Mouse (Mus musculus) hindbrain, embryonic 15.5 days (tissue): ENCODE measurements at regions not wholly inside any gene's neighbourhood (a gene's known extent, or its start where the extent isn't known, plus 50 kb on each side); places are given as distances from the start of the nearest gene placed in this dataset.
A peak's percentile ranks its signal among the peaks of the same experiment; 100 is the strongest.

Source experiments
- ATAC-seq: fragments of 200-750 bp; cut with Nextera tagmentation; 2 replicates; pipeline ENCODE4 v1.8.0; 2017; ENCODE audit warnings: low read depth, moderate number of reproducible peaks, moderate TSS enrichment; ENCODE audit not compliant: low FRiP score
- H3K27ac ChIP-seq: fragments of 300-500 bp; sonication (generic); replicated peaks from 2 replicates; pipeline ENCODE4 v1.5.1; 2015; ENCODE audit warnings: mild to moderate bottlenecking, inconsistent platforms
- H3K27me3 ChIP-seq: fragments of 300-500 bp; sonication (generic); 2 replicates; pipeline ENCODE4 v1.6.1; 2015; ENCODE audit warnings: control low read depth, inconsistent platforms
- H3K36me3 ChIP-seq: fragments of 300-500 bp; sonication (generic); 2 replicates; pipeline ENCODE4 v1.6.1; 2015; ENCODE audit warnings: control low read depth, inconsistent platforms
- H3K4me1 ChIP-seq: fragments of 300-500 bp; sonication (generic); replicated peaks from 2 replicates; pipeline ENCODE4 v1.6.1; 2015; ENCODE audit warnings: control low read depth, inconsistent platforms
- H3K4me2 ChIP-seq: fragments of 300-500 bp; sonication (generic); 2 replicates; pipeline ENCODE4 v1.6.1; 2015; ENCODE audit warnings: moderate library complexity, mild to moderate bottlenecking, inconsistent platforms
- H3K4me3 ChIP-seq: fragments of 300-500 bp; sonication (generic); 2 replicates; pipeline ENCODE4 v1.5.1; 2015; ENCODE audit warnings: mild to moderate bottlenecking, inconsistent platforms
- H3K9ac ChIP-seq: fragments of 300-500 bp; sonication (generic); 2 replicates; pipeline ENCODE4 v1.6.1; 2015; ENCODE audit warnings: inconsistent platforms
- H3K9me3 ChIP-seq: fragments of 300-500 bp; sonication (generic); 2 replicates; pipeline ENCODE4 v1.6.1; 2016; ENCODE audit warnings: control low read depth, inconsistent platforms
- WGBS: fragments of 180-500 bp; shearing (Covaris S2); methylation state at CpG from one replicate; pipeline ENCODE4 v1.1.7; 2015; 5-methylcytosine and 5-hydroxymethylcytosine counted together

DNA sequence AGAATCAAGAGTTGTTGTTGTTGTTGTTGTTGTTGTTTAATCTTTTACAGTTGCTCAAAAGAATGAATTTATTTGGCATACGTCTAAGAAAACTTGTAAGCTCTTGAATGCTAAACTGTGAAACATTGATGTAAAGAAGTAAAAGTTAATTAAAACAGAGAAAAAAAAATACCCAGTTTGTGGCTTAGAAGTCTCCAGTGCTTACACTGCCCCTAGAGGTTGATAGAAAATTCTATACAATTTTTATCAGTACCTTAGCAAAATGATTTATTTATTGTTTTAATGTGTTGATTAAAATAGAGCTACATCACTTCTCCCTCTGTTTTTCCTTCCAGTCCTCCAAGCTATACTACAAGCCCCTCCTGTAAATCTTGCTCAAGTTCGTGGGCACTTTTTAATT lies 165.8 kb upstream of the Bank1 start:
- H3K9ac ChIP-seq = no peak overlapping the region
- no peak overlapping the region for H3K4me2 ChIP-seq
- 88% methylated on average over 2 of the region's 2 CpGs for WGBS
- H3K9me3 ChIP-seq = no peaks in the 10 kb centered on the region
- no peaks in the 10 kb centered on the region for H3K36me3 ChIP-seq
- H3K27ac ChIP-seq = no peak overlapping the region
- H3K4me1 ChIP-seq = no peaks in the 10 kb centered on the region
- no peaks in the 10 kb centered on the region for H3K27me3 ChIP-seq
- ATAC-seq = no peak
- H3K4me3 ChIP-seq = no peak overlapping the region

DNA sequence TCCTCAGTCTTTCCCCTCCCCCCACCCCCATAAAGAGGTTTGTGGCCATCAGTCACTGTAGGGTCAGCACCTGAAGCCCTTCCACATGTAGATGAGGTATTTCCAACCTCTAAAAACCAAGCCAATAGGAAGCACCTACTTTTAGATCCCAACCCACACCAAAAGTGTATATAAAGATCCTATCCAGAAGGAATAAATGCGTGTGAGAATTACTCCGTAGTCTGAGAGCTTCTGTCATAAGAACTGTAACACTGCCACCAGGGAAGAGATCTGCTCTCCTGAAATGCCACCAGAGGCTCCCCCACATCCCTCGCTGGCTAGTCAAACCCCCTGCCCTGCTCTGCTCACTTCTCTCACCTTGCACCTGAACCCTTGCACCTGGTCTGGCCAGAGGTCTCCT lies 145.8 kb upstream of the Bank1 start:
- H3K9me3 ChIP-seq = no peaks in the 10 kb centered on the region
- H3K4me3 ChIP-seq = no peak overlapping the region
- no peaks in the 10 kb centered on the region for H3K4me1 ChIP-seq
- no peak overlapping the region for H3K9ac ChIP-seq
- ATAC-seq = no peak
- no peaks in the 10 kb centered on the region for H3K36me3 ChIP-seq
- no peak overlapping the region for H3K4me2 ChIP-seq
- no peak overlapping the region for H3K27ac ChIP-seq
- WGBS = 93% methylated on average over 3 of the region's 3 CpGs
- no peaks in the 10 kb centered on the region for H3K27me3 ChIP-seq

DNA sequence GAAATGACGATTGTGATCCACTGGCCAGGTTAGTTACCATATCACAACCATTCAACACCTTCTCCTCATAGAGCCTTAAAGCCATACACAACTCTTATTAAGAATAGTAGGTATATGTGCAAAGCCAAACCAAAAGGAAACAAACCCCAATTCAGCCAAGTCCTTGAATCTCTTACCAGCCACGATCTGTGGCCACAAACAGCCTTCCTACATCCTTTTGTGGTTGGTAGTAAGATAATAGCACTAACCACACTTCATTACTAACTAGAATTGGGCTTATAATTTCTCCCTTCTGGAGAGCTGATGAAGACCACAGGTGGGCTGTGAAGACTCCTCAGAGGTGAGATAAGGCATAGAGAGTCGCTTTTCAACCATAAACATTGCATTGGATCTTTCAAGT lies 136.9 kb upstream of the Bank1 start:
- H3K36me3 ChIP-seq = no peaks in the 10 kb centered on the region
- H3K4me1 ChIP-seq = no peaks in the 10 kb centered on the region
- no peak overlapping the region for H3K9ac ChIP-seq
- no peak overlapping the region for H3K4me3 ChIP-seq
- no peak overlapping the region for H3K4me2 ChIP-seq
- H3K9me3 ChIP-seq = no peaks in the 10 kb centered on the region
- 87% methylated on average over 3 of the region's 3 CpGs for WGBS
- no peak for ATAC-seq
- no peaks in the 10 kb centered on the region for H3K27me3 ChIP-seq
- H3K27ac ChIP-seq = no peak overlapping the region

DNA sequence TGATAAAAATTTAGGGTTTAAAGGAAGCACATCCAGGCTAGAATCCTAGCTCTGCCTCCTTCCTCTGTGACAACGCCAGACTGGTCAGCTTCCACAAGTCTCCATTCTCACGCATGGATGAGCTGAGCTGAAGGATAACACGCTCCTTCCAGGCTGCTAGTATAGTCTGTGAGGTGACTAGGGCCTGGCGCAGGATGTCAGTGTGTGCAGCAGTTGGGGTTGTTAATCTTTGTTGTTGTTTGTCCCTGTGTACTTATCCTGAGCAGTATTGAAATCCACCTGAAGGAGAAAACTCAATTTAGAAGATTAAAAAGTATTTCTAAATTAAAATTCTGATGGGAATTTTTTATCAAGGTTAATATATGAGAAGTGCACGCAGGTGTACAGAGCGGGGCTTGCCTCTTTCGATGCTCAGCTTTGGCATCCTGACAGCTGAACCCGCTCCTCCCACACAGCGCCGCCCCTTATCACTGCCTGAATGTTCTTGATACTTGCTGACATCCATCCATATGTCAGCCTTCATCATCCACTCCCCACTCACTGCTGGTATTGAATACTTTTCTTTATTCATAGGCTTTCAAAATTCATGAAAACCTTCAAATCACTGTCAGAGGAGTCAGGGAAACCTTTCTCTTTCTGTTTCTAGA lies 130.7 kb upstream of the Bank1 start:
- no peaks in the 10 kb centered on the region for H3K9me3 ChIP-seq
- H3K9ac ChIP-seq = no peak overlapping the region
- H3K4me1 ChIP-seq = no peaks in the 10 kb centered on the region
- no peaks in the 10 kb centered on the region for H3K27me3 ChIP-seq
- H3K4me2 ChIP-seq = no peak overlapping the region
- H3K4me3 ChIP-seq = no peak overlapping the region
- 50% methylated on average over 10 of the region's 10 CpGs for WGBS
- no peaks in the 10 kb centered on the region for H3K36me3 ChIP-seq
- ATAC-seq = 0 out of 2 replicates have a peak, but pooled peaks have one; percentile 59
- no peak overlapping the region for H3K27ac ChIP-seq

DNA sequence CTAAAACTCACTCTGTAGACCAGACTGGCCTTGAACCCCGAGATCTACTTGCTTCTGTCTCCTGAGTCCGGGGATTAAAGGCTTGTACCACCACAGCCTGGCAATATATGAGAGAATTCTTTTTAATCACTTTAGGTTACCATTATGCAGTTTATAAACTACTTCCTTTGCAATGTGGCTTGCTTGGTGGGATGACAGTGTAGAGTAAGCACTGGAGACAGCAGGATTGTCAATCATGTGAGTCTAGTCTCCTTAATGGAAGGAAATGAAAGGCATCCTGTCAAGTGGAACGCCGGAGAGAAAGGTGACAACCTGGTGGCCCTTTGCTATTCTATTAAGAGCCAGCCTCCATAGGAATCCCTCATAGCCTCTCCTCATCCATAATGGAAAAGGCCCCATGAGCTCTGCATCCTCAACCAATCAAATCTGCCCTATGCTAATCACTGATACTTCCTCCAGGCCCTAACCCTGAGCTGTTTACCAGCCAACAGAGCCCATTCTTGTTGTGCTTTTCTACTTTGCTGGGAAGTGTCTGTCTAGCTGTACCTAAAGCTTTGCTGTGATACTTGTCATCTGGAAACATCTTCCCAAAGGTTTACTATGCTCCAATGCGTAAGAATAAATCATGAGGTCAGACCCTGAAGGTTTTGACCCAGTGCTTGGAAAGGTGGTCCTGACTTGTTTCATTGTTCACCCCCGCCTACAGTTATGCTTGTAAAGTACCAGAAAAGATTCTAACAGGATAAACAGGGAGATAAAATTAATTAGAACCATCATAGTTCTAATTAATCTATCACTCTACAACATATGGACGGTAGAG lies 130.0 kb upstream of the Bank1 start:
- ATAC-seq = no peak
- Histone ChIP-seq H3K4me3 (no peak overlapping the region), H3K9ac (no peak overlapping the region), H3K4me1 (no peaks in the 10 kb centered on the region), H3K27me3 (no peaks in the 10 kb centered on the region), H3K27ac (no peak overlapping the region), H3K9me3 (no peaks in the 10 kb centered on the region), H3K36me3 (no peaks in the 10 kb centered on the region), H3K4me2 (no peak overlapping the region)
- 58% methylated on average over 7 of the region's 7 CpGs for WGBS

DNA sequence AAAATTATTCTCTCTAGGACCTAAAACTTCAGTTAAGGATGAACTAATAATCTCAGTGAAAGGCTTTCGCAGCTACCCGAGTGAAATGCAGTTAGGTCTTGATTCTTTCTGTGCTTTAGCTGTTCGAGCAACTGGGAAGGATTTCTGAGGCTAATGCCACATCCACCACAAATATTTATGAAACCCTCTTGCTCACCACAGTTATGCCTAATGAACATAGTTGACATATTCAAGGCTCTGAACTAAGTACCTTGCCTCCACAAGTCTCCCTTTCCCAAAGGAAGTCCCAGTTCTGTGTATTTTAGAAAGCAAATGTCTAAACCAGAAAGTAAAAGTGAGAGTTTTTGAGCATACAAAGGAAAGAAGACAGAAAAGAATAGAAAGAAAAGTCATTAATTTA lies 129.1 kb upstream of the Bank1 start:
- no peak overlapping the region for H3K9ac ChIP-seq
- H3K9me3 ChIP-seq = no peaks in the 10 kb centered on the region
- no peak for ATAC-seq
- H3K36me3 ChIP-seq = no peaks in the 10 kb centered on the region
- no peak overlapping the region for H3K4me2 ChIP-seq
- H3K27ac ChIP-seq = no peak overlapping the region
- H3K27me3 ChIP-seq = no peaks in the 10 kb centered on the region
- 71% methylated on average over 3 of the region's 3 CpGs for WGBS
- no peaks in the 10 kb centered on the region for H3K4me1 ChIP-seq
- H3K4me3 ChIP-seq = no peak overlapping the region

DNA sequence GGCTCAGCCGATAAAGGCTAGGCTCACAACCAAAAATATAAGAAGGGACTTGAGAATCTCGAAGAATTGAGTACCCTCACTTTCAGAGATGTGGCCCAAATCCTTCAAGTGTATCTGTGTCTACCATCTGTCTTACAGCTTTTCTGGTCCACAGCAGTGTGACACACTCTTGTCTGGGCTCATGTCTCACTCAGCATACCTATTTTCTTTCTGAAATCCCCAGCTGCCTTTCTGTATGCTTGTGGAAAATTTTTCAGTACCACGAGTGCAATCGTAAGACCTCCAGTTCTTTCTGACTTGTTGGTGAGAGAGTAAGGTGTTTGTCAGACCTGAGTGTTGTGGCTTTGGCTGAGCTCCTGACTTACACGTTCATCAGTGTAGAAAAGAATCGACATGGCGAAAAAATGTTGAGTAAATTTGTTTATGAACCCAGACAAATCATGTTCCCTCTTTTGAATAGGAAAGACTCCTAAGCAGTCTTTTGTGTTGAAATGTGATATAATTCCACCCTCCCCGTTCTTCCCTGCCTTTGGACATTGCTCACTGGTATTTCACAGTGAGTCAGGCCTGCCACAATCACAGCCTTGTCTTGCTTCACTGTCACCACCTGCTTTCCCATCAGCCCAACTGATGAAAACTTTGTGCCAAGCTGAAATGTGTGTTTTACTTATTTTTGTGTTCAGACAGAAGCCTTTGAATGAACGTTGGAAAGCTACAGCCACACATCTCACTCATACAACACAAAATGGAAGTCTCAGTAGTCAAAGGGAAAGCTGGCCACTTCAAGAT lies 125.3 kb upstream of the Bank1 start:
- Histone ChIP-seq H3K9me3 (no peaks in the 10 kb centered on the region), H3K36me3 (no peaks in the 10 kb centered on the region), H3K4me2 (no peak overlapping the region), H3K9ac (no peak overlapping the region), H3K4me1 (no peaks in the 10 kb centered on the region), H3K27me3 (no peaks in the 10 kb centered on the region), H3K4me3 (no peak overlapping the region), H3K27ac (no peak overlapping the region)
- ATAC-seq = no peak
- WGBS = 83% methylated on average over 9 of the region's 9 CpGs

DNA sequence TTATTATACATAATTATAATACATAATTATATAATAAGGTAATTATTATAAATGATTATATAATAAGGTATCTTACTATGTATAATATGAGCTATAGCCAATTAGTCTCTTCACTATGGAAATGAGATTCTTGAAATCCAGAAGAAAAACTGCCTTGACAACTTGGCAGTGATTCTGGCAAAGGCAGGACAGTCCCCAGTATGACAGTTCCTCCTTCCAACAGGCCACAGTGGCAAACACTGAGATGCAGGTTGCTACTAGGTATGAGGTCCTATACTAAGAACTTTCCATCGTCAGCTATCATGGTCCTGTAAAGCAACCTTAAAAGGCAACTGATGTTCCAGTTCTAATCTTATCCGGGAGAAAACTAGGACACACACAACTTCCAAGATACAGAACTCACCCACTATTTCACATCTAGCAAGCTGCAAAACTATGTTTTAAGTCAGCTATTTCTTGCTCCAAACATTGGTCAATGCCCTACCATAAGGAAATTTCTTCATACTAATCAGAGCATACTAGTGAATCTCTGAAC lies 124.6 kb upstream of the Bank1 start:
- no peaks in the 10 kb centered on the region for H3K36me3 ChIP-seq
- no peak overlapping the region for H3K4me3 ChIP-seq
- no peak overlapping the region for H3K9ac ChIP-seq
- H3K27me3 ChIP-seq = no peaks in the 10 kb centered on the region
- H3K27ac ChIP-seq = no peak overlapping the region
- H3K4me1 ChIP-seq = no peaks in the 10 kb centered on the region
- 98% methylated on average over 2 of the region's 2 CpGs for WGBS
- ATAC-seq = no peak
- H3K4me2 ChIP-seq = no peak overlapping the region
- H3K9me3 ChIP-seq = no peaks in the 10 kb centered on the region

DNA sequence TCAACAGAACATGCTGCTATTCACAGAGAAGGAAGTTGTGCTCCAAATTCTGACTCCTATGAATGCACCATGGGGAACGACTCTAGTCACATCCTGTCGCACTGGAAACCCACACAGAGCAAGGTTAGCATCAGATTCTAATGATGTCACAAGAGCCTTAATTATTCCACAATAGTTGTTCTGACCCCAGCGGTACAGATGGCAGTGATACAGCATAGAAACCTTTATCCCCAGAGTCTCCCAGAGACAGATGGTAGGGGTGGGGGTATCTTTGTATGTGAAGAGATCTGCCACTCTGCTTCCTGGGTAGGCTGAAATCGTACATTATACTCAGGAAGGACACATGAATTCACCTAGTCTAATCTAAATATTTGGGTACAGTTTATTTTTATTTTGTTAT lies 123.5 kb upstream of the Bank1 start:
- Histone ChIP-seq H3K36me3 (no peaks in the 10 kb centered on the region), H3K4me1 (no peaks in the 10 kb centered on the region), H3K4me3 (no peak overlapping the region), H3K4me2 (no peak overlapping the region), H3K9me3 (no peaks in the 10 kb centered on the region), H3K9ac (no peak overlapping the region), H3K27ac (no peak overlapping the region), H3K27me3 (no peaks in the 10 kb centered on the region)
- WGBS = 45% methylated on average over 4 of the region's 4 CpGs
- 0 out of 2 replicates have a peak, but pooled peaks have one; percentile 38 for ATAC-seq

DNA sequence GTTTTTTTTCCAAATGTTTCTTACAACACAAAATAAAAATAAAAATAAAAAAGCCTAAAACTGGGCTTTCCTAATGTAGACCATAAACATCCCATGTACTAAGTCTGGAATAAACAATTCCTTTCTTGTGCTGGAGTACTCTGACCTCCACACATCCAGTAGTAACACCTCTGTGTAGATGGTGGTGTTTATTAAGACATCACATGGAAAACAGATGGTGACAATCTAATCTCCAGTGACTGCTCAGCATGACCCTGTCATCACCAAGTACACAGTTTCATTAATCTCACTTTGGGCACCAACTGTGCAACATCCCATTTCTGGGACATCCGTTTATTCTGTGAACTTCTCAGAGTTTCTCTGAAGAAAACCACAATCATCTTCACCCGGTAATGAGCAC lies 118.7 kb upstream of the Bank1 start:
- Histone ChIP-seq H3K36me3 (no peaks in the 10 kb centered on the region), H3K4me1 (no peaks in the 10 kb centered on the region), H3K9ac (no peak overlapping the region), H3K27me3 (no peaks in the 10 kb centered on the region), H3K9me3 (no peaks in the 10 kb centered on the region), H3K27ac (no peak overlapping the region), H3K4me2 (no peak overlapping the region), H3K4me3 (no peak overlapping the region)
- ATAC-seq = no peak
- 59% methylated on average over 2 of the region's 2 CpGs for WGBS

DNA sequence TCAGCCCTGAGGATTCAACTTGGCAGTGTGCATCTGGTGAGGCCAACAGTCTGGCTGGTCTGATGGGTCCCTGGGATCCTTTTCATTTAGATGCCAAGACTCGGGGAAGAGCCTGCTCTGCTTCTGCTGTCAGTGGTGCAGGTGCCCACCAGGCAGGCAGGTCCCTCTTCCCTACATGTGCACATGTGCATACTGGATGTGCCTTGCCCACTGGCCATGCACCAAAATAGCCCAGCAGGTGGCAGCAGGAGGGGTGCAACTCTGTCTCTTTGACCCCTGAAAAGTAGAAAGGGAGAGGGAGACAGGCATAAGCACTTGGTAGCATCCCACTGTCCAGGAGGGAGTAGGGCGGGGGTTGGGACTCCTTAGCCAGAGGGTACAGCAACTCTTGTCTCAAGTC lies 116.2 kb upstream of the Bank1 start:
- H3K36me3 ChIP-seq = no peaks in the 10 kb centered on the region
- H3K9ac ChIP-seq = no peak overlapping the region
- WGBS = 96% methylated on average over 2 of the region's 2 CpGs
- no peak overlapping the region for H3K4me2 ChIP-seq
- ATAC-seq = 0 out of 2 replicates have a peak, but pooled peaks have one; percentile 30
- H3K27me3 ChIP-seq = no peaks in the 10 kb centered on the region
- H3K4me3 ChIP-seq = no peak overlapping the region
- no peaks in the 10 kb centered on the region for H3K9me3 ChIP-seq
- H3K27ac ChIP-seq = no peak overlapping the region
- H3K4me1 ChIP-seq = no peaks in the 10 kb centered on the region
